Mouse (Mus musculus): ENCODE results near the gene Camk2d. TPM values are rescaled to one million over a fixed set of nuclear protein-coding genes. Genes with fewer than 3 reads are reported as not detected.

The Camk2d gene
- polyA plus RNA-seq, 1 experiment from 2014 or later: 34.9 TPM

DNA sequence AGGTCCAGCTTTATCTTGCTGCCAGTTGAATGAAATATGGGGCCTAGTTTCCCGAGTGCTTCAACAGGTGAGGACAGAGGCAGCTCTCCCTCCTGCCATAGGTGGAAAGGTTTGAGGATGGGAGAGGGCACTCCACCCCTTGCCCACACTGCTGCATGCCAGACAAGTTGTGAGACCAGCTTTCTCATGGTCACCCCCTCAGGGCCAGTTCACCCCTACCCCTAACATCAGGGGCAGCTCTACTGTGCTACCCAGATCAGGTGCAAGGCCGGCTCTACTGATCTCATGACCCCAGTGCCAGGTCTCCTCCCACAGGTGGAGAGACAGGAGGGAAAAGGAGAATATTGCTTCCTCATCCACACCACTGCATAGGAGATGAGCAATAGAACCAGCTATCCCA lies 136.2 kb downstream of the Camk2d start:
- DNase-seq (ENCODE audit: low spot score) (no peak), ATAC-seq (ENCODE audit: low FRiP score, low TSS enrichment) (no peak)
- Histone ChIP-seq H3K9me3 (ENCODE audit: control insufficient read depth, low read length) (no peaks in the 10 kb centered on the region), H3K27me3 (ENCODE audit: control insufficient read depth, insufficient read depth, low read length) (no peaks in the 10 kb centered on the region), H3K27ac (replicated peaks) (no peak overlapping the region), H3K9ac (ENCODE audit: low read length) (no peak overlapping the region), H3K4me2 (replicated peaks; ENCODE audit: low read depth) (no peak overlapping the region), H3K36me3 (ENCODE audit: control insufficient read depth, insufficient read depth, low read length) (no peaks in the 10 kb centered on the region), H3K4me1 (replicated peaks; ENCODE audit: control insufficient read depth, insufficient read depth) (no peaks in the 10 kb centered on the region), H3K4me3 (ENCODE audit: low read depth, low read length) (no peak overlapping the region)
- TF ChIP-seq EP300 (optimal IDR thresholded peaks at IDR 0.05) (no peak), CTCF (IDR thresholded peaks at IDR 0.05; ENCODE audit: low read depth) (no peak)
- WGBS: 81% methylated on average over 2 of the region's 2 CpGs

DNA sequence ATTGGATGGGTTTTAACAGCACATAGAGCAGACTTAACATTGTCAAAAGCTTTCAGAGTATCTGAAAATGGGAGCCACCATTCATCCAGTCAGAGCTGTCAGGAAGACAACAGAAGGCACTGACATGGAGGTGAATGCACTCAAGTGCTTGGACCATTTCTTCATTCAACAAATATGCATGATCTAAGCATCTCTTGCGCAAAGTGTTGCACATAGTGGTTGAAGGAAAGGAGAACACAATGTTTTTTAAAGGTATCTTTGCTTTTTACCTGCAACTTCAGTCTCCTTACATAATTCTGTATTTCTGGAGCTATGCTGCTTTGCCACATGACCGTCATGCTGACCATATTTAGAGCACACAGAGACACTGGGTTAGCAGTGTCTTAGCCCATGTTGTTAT lies 138.4 kb downstream of the Camk2d start:
- H3K9me3 ChIP-seq (ENCODE audit: control insufficient read depth, low read length): no peaks in the 10 kb centered on the region
- H3K4me3 ChIP-seq (ENCODE audit: low read depth, low read length): no peak overlapping the region
- DNase-seq (ENCODE audit: low spot score) (no peak), ATAC-seq (ENCODE audit: low FRiP score, low TSS enrichment) (no peak)
- WGBS: 92% methylated on average over 2 of the region's 2 CpGs
- H3K4me2 ChIP-seq (replicated peaks; ENCODE audit: low read depth): no peak overlapping the region
- no peaks in the 10 kb centered on the region for H3K27me3 ChIP-seq (ENCODE audit: control insufficient read depth, insufficient read depth, low read length)
- no peaks in the 10 kb centered on the region for H3K4me1 ChIP-seq (replicated peaks; ENCODE audit: control insufficient read depth, insufficient read depth)
- no peak for TF ChIP-seq EP300 (optimal IDR thresholded peaks at IDR 0.05)
- TF ChIP-seq CTCF (IDR thresholded peaks at IDR 0.05; ENCODE audit: low read depth): no peak
- H3K27ac ChIP-seq (replicated peaks): no peak overlapping the region
- no peak overlapping the region for H3K9ac ChIP-seq (ENCODE audit: low read length)
- no peaks in the 10 kb centered on the region for H3K36me3 ChIP-seq (ENCODE audit: control insufficient read depth, insufficient read depth, low read length)

DNA sequence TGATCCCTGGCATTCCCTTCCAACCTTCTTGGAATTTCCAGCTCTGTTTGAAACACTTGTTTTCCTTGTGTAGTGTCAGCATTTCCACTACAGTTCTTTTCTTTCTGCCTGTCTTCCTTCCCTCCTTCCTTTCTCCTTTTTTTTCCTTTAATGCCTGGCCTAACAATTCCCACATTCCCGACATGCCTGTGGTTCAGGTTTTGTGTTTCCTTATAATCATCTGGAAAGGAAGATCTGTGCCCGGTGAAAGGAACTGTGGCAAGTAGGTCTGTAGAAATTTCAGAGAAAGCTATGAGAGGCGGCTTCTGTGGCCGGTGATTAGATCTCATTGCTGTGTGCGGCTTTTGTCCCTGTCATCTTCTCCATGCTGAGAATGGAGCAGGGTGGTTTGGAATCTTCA lies 139.1 kb downstream of the Camk2d start:
- Histone ChIP-seq H3K36me3 (ENCODE audit: control insufficient read depth, insufficient read depth, low read length) (no peaks in the 10 kb centered on the region), H3K4me2 (replicated peaks; ENCODE audit: low read depth) (no peak overlapping the region), H3K4me1 (replicated peaks; ENCODE audit: control insufficient read depth, insufficient read depth) (no peaks in the 10 kb centered on the region), H3K9ac (ENCODE audit: low read length) (no peak overlapping the region), H3K27me3 (ENCODE audit: control insufficient read depth, insufficient read depth, low read length) (no peaks in the 10 kb centered on the region), H3K27ac (replicated peaks) (no peak overlapping the region), H3K9me3 (ENCODE audit: control insufficient read depth, low read length) (no peaks in the 10 kb centered on the region), H3K4me3 (ENCODE audit: low read depth, low read length) (no peak overlapping the region)
- WGBS: 85% methylated on average over 5 of the region's 5 CpGs
- TF ChIP-seq CTCF (IDR thresholded peaks at IDR 0.05; ENCODE audit: low read depth) (no peak), EP300 (optimal IDR thresholded peaks at IDR 0.05) (no peak)
- no peak for DNase-seq (ENCODE audit: low spot score)
- ATAC-seq (ENCODE audit: low FRiP score, low TSS enrichment): no peak

DNA sequence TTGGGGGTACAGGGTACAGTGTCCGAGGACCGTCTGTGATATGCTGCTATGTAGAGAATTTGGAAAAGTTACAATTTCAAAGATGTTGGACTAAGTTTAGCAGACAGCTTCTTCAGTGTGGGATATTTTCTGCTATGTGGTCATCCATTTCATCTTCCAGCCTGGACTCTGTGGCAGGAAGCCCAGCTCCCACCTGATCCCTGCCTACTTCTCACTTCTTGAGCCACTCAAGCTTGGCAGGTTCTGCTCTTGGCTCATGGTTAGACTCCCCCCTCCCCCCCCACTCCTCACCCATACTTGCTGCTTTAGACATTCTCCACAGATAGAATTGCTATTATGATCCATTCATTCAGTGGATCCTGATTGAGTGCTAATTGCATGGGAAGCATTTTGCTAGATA lies 141.0 kb downstream of the Camk2d start:
- no peak overlapping the region for H3K9ac ChIP-seq (ENCODE audit: low read length)
- H3K27me3 ChIP-seq (ENCODE audit: control insufficient read depth, insufficient read depth, low read length): no peaks in the 10 kb centered on the region
- no peak overlapping the region for H3K27ac ChIP-seq (replicated peaks)
- no peak overlapping the region for H3K4me3 ChIP-seq (ENCODE audit: low read depth, low read length)
- H3K36me3 ChIP-seq (ENCODE audit: control insufficient read depth, insufficient read depth, low read length): no peaks in the 10 kb centered on the region
- DNase-seq (ENCODE audit: low spot score): no peak
- ATAC-seq (ENCODE audit: low FRiP score, low TSS enrichment): no peak
- 82% methylated on average over 2 of the region's 2 CpGs for WGBS
- H3K4me2 ChIP-seq (replicated peaks; ENCODE audit: low read depth): no peak overlapping the region
- no peak for TF ChIP-seq CTCF (IDR thresholded peaks at IDR 0.05; ENCODE audit: low read depth)
- no peak for TF ChIP-seq EP300 (optimal IDR thresholded peaks at IDR 0.05)
- H3K9me3 ChIP-seq (ENCODE audit: control insufficient read depth, low read length): no peaks in the 10 kb centered on the region
- no peaks in the 10 kb centered on the region for H3K4me1 ChIP-seq (replicated peaks; ENCODE audit: control insufficient read depth, insufficient read depth)

DNA sequence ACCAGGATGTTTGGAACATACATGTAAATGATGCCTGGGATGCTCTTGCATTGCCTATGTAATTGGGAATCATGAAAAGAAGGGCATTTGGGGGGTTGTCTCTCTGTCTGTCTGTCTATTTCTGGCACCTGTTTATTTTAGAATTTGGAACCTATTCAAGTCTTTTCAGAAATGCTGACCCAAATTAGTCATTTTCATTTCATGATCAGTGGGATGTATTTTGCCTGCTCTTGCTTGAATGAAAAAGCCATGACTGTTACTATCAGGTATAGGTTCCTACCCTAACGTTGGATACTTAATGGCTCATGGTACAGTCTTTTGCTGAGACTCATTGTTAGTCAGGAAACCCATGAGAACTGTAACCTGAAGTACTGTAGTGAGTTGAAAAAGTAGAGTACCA lies 144.0 kb downstream of the Camk2d start:
- 77% methylated on average over 1 of the region's 1 CpGs for WGBS
- Histone ChIP-seq H3K4me2 (replicated peaks; ENCODE audit: low read depth) (no peak overlapping the region), H3K4me1 (replicated peaks; ENCODE audit: control insufficient read depth, insufficient read depth) (no peaks in the 10 kb centered on the region), H3K36me3 (ENCODE audit: control insufficient read depth, insufficient read depth, low read length) (no peaks in the 10 kb centered on the region), H3K27me3 (ENCODE audit: control insufficient read depth, insufficient read depth, low read length) (no peaks in the 10 kb centered on the region), H3K9ac (ENCODE audit: low read length) (no peak overlapping the region), H3K4me3 (ENCODE audit: low read depth, low read length) (no peak overlapping the region), H3K9me3 (ENCODE audit: control insufficient read depth, low read length) (no peaks in the 10 kb centered on the region), H3K27ac (replicated peaks) (no peak overlapping the region)
- TF ChIP-seq CTCF (IDR thresholded peaks at IDR 0.05; ENCODE audit: low read depth) (no peak), EP300 (optimal IDR thresholded peaks at IDR 0.05) (no peak)
- ATAC-seq (ENCODE audit: low FRiP score, low TSS enrichment) (no peak), DNase-seq (ENCODE audit: low spot score) (no peak)

DNA sequence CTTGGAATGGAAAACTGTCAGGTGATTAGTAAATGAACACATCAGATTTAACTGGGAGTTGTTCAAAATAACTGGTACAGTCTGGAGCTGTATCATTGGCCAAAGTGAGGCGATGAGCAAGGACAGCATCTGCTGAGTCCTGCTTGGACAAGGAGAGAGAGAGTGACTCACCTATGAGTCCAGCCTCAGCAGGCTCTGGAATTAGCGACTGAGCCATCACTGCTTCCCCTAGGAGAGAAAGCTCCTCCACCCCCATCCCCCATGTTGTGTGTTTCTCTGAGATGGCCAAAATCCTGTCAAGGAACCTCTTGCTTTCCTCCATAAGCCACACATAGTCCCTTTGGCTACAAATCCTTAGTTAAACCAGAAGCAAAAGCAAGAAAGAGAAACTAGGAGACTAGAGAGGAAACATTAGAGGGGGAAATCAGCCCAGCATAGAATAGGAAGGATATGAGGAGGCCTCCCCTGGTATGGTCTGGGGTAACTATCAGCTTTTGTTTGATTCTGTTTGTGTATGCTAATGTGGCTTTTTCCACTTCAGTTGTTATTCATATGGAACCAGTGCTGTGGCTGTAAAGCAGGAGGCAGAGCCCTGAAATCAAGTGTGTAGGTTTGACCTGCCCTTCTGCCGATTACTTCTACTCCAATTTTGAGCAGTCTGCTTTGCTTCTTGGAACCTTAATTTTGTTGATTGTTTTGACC lies 148.5 kb downstream of the Camk2d start:
- 64% methylated on average over 3 of the region's 3 CpGs for WGBS
- TF ChIP-seq CTCF (IDR thresholded peaks at IDR 0.05; ENCODE audit: low read depth) (no peak), EP300 (optimal IDR thresholded peaks at IDR 0.05) (no peak)
- Histone ChIP-seq H3K9me3 (ENCODE audit: control insufficient read depth, low read length) (no peaks in the 10 kb centered on the region), H3K27ac (replicated peaks) (no peak overlapping the region), H3K9ac (ENCODE audit: low read length) (no peak overlapping the region), H3K4me3 (ENCODE audit: low read depth, low read length) (no peak overlapping the region), H3K27me3 (ENCODE audit: control insufficient read depth, insufficient read depth, low read length) (no peaks in the 10 kb centered on the region), H3K4me1 (replicated peaks; ENCODE audit: control insufficient read depth, insufficient read depth) (no peaks in the 10 kb centered on the region), H3K36me3 (ENCODE audit: control insufficient read depth, insufficient read depth, low read length) (no peaks in the 10 kb centered on the region), H3K4me2 (replicated peaks; ENCODE audit: low read depth) (no peak overlapping the region)
- no peak for DNase-seq (ENCODE audit: low spot score)
- no peak for ATAC-seq (ENCODE audit: low FRiP score, low TSS enrichment)

Data from stomach, postnatal 0 days (tissue).